Mouse (Mus musculus) intestine, embryonic 15.5 days (tissue): ENCODE data around the gene Nt5m. TPM values are rescaled to one million over a fixed set of nuclear protein-coding genes. Genes with fewer than 3 reads are reported as not detected.

ENCODE experiments used
- ATAC-seq: fragments of 200-750 bp; cut with Nextera tagmentation; 2 replicates; pipeline ENCODE4 v1.8.0; 2017; ENCODE audit warnings: moderate TSS enrichment, moderate library complexity
- H3K27ac ChIP-seq: fragments of 300-500 bp; sonication (generic); 2 replicates; pipeline ENCODE4 v1.5.1; 2015; ENCODE audit warnings: mild to moderate bottlenecking, inconsistent platforms
- H3K27me3 ChIP-seq: fragments of 300-500 bp; sonication (generic); replicated peaks from 2 replicates; pipeline ENCODE4 v1.6.1; 2015; ENCODE audit warnings: inconsistent platforms
- H3K36me3 ChIP-seq: fragments of 300-500 bp; sonication (generic); 2 replicates; pipeline ENCODE4 v1.6.1; 2015; ENCODE audit warnings: inconsistent platforms
- H3K4me1 ChIP-seq: fragments of 300-500 bp; sonication (generic); replicated peaks from 2 replicates; pipeline ENCODE4 v1.6.1; 2015; ENCODE audit warnings: inconsistent platforms
- H3K4me2 ChIP-seq: fragments of 300-500 bp; sonication (generic); replicated peaks from 2 replicates; pipeline ENCODE4 v1.6.1; 2015; ENCODE audit warnings: mild to moderate bottlenecking, inconsistent platforms
- H3K4me3 ChIP-seq: fragments of 300-500 bp; sonication (generic); replicated peaks from 2 replicates; pipeline ENCODE4 v1.5.1; 2015; ENCODE audit warnings: inconsistent platforms
- H3K9ac ChIP-seq: fragments of 300-500 bp; sonication (generic); 2 replicates; pipeline ENCODE4 v1.6.1; 2015; ENCODE audit warnings: inconsistent platforms
- H3K9me3 ChIP-seq: fragments of 300-500 bp; sonication (generic); 2 replicates; pipeline ENCODE4 v1.6.1; 2016; ENCODE audit warnings: inconsistent platforms
- WGBS: fragments of 180-500 bp; shearing (Covaris S2); methylation state at CpG from one replicate; pipeline ENCODE4 v1.1.7; 2015; 5-methylcytosine and 5-hydroxymethylcytosine counted together
- polyA plus RNA-seq: library from polyadenylated mRNA; unstranded; fragments of >200 nt; fragmentation: Nextera tagmentation; extraction: Ambion mirVana; gene quantifications from 2 replicates; pipeline ENCODE4 v1.2.1, GENCODE M21; 2015

Gene Nt5m
- polyA plus RNA-seq, 1 experiment from 2014 or later: 32.7 TPM

- no peak for ATAC-seq
- no peaks in the 10 kb centered on the region for H3K9me3 ChIP-seq
- H3K36me3 ChIP-seq: 0 out of 2 replicates have a peak, but pooled peaks cover 2% of the 10 kb centered on the region
- H3K27ac ChIP-seq: no peak overlapping the region
- peak overlapping the region; percentile 75; the same call in 1 of the 2 replicates for H3K4me2 ChIP-seq
- 9% methylated on average over 2 of the region's 2 CpGs for WGBS
- 0 out of 2 replicates have a peak, but pooled peaks cover 7% of the 10 kb centered on the region for H3K4me1 ChIP-seq
- H3K4me3 ChIP-seq: no peak overlapping the region
- no peak overlapping the region for H3K9ac ChIP-seq
- H3K27me3 ChIP-seq: no peaks in the 10 kb centered on the region
Measured at GRCm38 (mm10) chr11:59847131-59847530, 7.9 kb downstream of the Nt5m start.

DNA sequence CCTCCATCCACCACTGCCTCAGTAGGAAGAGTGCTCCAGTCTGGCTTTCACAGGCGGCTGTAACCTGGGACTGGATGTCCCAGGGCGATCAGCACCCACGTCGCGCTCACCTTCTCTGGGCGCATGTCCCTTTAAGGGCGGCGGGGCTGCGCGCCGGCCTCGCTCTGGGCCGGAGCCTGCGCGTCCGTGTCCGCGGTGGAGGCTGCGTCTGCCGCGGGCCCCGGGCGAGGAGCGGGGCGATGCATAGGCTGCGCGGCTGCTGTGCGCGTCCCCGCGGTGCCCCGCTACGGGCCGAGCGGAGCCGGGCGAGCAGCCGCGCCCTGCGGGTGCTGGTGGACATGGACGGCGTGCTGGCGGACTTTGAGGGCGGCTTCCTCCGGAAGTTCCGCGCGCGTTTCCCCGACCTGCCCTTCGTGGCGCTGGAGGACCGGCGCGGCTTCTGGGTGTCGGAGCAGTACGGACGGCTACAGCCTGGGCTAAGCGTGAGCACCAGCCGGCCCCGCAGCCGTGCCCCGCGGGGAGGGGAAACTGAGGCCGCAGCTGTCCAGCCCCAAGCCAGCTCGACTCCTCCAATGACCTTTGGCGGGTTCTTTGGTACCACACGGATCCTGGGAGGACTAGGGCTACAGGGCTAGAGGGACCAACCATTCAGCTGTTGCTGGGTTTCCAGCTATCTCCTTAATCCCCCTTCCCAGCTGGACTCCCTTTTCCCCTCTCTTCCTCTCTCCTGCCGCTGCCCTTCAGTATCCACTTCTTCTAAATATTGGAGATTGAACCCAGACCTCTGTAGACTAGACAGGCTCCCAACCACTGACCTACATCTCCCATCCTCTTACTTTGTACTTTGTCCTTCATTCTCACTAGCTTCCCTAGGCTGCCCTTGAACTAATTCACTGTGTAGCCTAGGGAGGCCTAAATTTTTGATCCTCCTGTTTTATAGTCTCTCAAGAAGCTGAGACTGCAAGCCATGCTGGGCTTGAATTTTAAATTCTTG is 8.9 kb downstream of the Nt5m start:
- H3K27ac ChIP-seq: peak overlapping the region; percentile 89
- peak overlapping the region; percentile 67 for H3K9ac ChIP-seq
- peak overlapping the region; percentile 71 for H3K4me3 ChIP-seq
- no peaks in the 10 kb centered on the region for H3K9me3 ChIP-seq
- under 1% methylated on average over 69 of the region's 69 CpGs for WGBS
- H3K27me3 ChIP-seq: no peaks in the 10 kb centered on the region
- 0 out of 2 replicates have a peak, but pooled peaks cover 2% of the 10 kb centered on the region for H3K36me3 ChIP-seq
- 0 out of 2 replicates have a peak, but pooled peaks cover 12% of the 10 kb centered on the region for H3K4me1 ChIP-seq
- H3K4me2 ChIP-seq: peak overlapping the region; percentile 75
- peak; percentile 91 for ATAC-seq

GRCm38 (mm10) chr11:59852865-59853264 is 13.6 kb downstream of the Nt5m start:
- peak; percentile 31; the same call in 1 of the 2 replicates for ATAC-seq
- Histone ChIP-seq H3K9me3 (no peaks in the 10 kb centered on the region), H3K27me3 (no peaks in the 10 kb centered on the region), H3K36me3 (0 out of 2 replicates have a peak, but pooled peaks cover 2% of the 10 kb centered on the region), H3K27ac (no peak overlapping the region), H3K4me3 (no peak overlapping the region), H3K4me1 (0 out of 2 replicates have a peak, but pooled peaks cover 12% of the 10 kb centered on the region), H3K4me2 (no peak overlapping the region), H3K9ac (no peak overlapping the region)
- 62% methylated on average over 3 of the region's 3 CpGs for WGBS

DNA sequence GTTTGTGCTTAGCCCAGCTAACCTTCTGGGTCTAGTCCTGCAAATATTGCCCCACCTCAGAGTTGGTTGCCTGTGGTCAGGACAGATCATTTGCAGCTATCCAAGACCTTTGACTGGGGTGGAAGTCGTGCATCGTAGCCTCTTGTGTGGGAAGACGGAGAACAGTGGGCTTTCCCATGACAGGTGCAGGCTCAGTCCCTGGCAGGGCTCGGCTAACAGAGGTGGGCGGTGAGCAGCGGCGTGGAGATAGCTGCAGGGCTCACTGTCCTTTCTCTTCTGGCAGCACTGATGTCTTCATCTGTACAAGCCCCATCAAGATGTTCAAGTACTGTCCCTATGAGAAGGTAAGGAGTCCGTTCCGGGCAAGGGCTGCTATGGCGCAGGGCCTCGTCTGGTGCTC is 21.2 kb downstream of the Nt5m start:
- WGBS: 87% methylated on average over 11 of the region's 11 CpGs
- Histone ChIP-seq H3K27me3 (no peaks in the 10 kb centered on the region), H3K4me3 (no peak overlapping the region), H3K27ac (no peak overlapping the region), H3K9me3 (no peaks in the 10 kb centered on the region), H3K9ac (no peak overlapping the region), H3K4me1 (no peaks in the 10 kb centered on the region), H3K4me2 (no peak overlapping the region), H3K36me3 (0 out of 2 replicates have a peak, but pooled peaks cover 4% of the 10 kb centered on the region)
- ATAC-seq: no peak

DNA sequence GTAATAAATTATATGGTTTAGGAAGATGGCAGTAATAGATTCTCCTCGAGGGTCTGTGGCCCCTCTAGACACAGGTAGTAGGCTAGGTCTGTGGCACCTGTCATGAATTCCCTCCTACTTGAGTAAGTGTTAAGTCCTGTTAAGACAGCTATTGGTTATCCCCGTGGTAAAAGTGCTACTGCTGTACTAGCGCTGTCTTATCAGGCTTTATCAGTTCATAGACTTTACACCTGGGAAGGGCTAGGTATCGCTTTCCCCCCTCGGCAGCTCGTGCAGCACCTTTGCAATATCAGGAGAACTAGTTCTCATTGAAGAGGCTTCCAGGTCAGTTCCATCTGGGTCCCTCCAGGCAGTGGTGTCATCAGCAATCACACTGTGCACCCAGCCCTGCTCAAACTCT is 25.1 kb downstream of the Nt5m start:
- Histone ChIP-seq H3K4me3 (no peak overlapping the region), H3K27ac (no peak overlapping the region), H3K27me3 (no peaks in the 10 kb centered on the region), H3K9me3 (no peaks in the 10 kb centered on the region), H3K36me3 (0 out of 2 replicates have a peak, but pooled peaks cover 4% of the 10 kb centered on the region), H3K4me1 (no peaks in the 10 kb centered on the region), H3K9ac (no peak overlapping the region), H3K4me2 (no peak overlapping the region)
- peak; percentile 81 for ATAC-seq
- 64% methylated on average over 6 of the region's 6 CpGs for WGBS

DNA sequence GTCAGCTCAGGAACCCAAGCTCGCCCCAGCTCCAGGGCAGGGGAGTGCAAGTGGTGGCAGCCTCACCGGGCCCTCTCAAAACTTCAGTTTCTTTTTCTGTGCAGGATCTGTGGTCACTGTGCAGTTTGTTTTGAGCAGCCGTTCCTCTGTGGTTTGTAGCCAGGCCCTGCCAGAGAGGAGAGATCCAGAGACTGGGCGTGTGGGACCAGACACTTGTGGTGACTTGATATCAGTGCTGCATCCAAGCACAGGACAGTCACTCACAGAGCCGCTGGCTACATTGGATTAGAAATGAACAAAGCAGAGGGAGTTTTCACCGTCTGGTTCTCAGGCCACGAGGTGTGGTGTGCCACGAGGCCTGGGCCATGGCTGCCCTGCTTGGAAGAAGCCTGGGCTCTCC is 32.9 kb downstream of the Nt5m start:
- no peaks in the 10 kb centered on the region for H3K9me3 ChIP-seq
- 80% methylated on average over 8 of the region's 8 CpGs for WGBS
- H3K36me3 ChIP-seq: peaks cover 13% of the 10 kb centered on the region; the same call in 1 of the 2 replicates
- no peak overlapping the region for H3K4me2 ChIP-seq
- no peaks in the 10 kb centered on the region for H3K27me3 ChIP-seq
- no peak for ATAC-seq
- H3K4me1 ChIP-seq: no peaks in the 10 kb centered on the region
- H3K27ac ChIP-seq: no peak overlapping the region
- H3K9ac ChIP-seq: no peak overlapping the region
- no peak overlapping the region for H3K4me3 ChIP-seq

DNA sequence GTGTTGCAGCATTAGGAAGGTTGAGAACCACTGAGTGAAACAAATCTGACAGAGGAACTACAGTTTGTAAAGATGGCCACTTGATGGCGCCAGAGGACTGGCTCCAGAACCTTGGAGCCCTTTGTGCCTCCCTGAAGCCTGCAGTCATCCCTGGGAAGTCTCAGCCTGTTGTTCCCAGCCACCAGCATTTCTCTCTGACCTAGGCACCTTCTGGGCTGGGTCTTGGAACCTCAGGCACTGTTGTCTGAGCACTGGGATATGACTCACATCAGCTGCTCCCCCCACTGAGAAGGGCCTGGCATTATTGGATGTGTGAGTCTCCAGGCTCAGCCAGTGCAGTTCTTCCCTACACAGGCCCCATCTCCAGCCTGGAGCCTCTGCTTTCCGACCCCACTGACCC is 40.8 kb downstream of the Nt5m start:
- H3K4me2 ChIP-seq: no peak overlapping the region
- H3K27ac ChIP-seq: no peak overlapping the region
- no peak overlapping the region for H3K4me3 ChIP-seq
- H3K9me3 ChIP-seq: no peaks in the 10 kb centered on the region
- no peak overlapping the region for H3K9ac ChIP-seq
- peaks cover 3% of the 10 kb centered on the region; the same call in 1 of the 2 replicates for H3K4me1 ChIP-seq
- peaks cover 10% of the 10 kb centered on the region; the same call in 1 of the 2 replicates for H3K36me3 ChIP-seq
- 20% methylated on average over 2 of the region's 2 CpGs for WGBS
- peak; percentile 73; the same call in 1 of the 2 replicates for ATAC-seq
- H3K27me3 ChIP-seq: no peaks in the 10 kb centered on the region

GRCm38 (mm10) chr11:59885217-59885986 is 46.2 kb downstream of the Nt5m start:
- no peak overlapping the region for H3K4me3 ChIP-seq
- ATAC-seq: peak; percentile 64; the same call in 1 of the 2 replicates
- WGBS: 45% methylated on average over 17 of the region's 17 CpGs
- peak overlapping the region; percentile 58; the same call in 1 of the 2 replicates for H3K27ac ChIP-seq
- H3K4me2 ChIP-seq: 0 out of 2 replicates have a peak overlapping the region, but pooled peaks have one; percentile 9
- H3K4me1 ChIP-seq: peaks cover 13% of the 10 kb centered on the region
- H3K27me3 ChIP-seq: no peaks in the 10 kb centered on the region
- no peaks in the 10 kb centered on the region for H3K9me3 ChIP-seq
- H3K36me3 ChIP-seq: no peaks in the 10 kb centered on the region
- H3K9ac ChIP-seq: no peak overlapping the region

DNA sequence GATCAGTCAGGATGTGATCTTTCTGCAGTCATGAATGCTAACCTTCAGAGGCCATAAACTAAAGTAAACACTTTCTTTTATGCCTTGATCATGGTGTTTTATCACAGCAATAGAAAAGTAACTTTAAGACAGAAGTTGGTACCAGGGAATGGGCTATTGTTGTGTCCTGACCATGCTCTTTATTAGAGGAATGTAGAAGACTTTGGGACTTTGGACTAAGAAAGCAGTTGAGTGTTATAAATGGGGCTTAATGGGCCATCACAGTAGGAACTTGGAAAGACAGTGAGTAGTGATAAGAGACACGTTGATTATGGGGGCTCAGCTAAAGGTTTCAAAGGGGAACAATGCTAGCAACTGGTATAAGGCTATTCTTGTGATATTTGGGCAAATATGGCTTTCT is 47.7 kb downstream of the Nt5m start:
- H3K9ac ChIP-seq: no peak overlapping the region
- peak; percentile 65 for ATAC-seq
- H3K36me3 ChIP-seq: no peaks in the 10 kb centered on the region
- no peaks in the 10 kb centered on the region for H3K9me3 ChIP-seq
- H3K4me2 ChIP-seq: no peak overlapping the region
- WGBS: 39% methylated on average over 1 of the region's 1 CpGs
- no peak overlapping the region for H3K4me3 ChIP-seq
- no peaks in the 10 kb centered on the region for H3K27me3 ChIP-seq
- H3K4me1 ChIP-seq: peaks cover 13% of the 10 kb centered on the region
- H3K27ac ChIP-seq: no peak overlapping the region

GRCm38 (mm10) chr11:59888151-59888550 is 48.9 kb downstream of the Nt5m start:
- Histone ChIP-seq H3K4me1 (peaks cover 13% of the 10 kb centered on the region), H3K27me3 (no peaks in the 10 kb centered on the region), H3K27ac (no peak overlapping the region), H3K36me3 (no peaks in the 10 kb centered on the region), H3K9me3 (no peaks in the 10 kb centered on the region), H3K4me2 (no peak overlapping the region), H3K4me3 (no peak overlapping the region), H3K9ac (no peak overlapping the region)
- WGBS: 80% methylated on average over 5 of the region's 5 CpGs
- no peak for ATAC-seq

DNA sequence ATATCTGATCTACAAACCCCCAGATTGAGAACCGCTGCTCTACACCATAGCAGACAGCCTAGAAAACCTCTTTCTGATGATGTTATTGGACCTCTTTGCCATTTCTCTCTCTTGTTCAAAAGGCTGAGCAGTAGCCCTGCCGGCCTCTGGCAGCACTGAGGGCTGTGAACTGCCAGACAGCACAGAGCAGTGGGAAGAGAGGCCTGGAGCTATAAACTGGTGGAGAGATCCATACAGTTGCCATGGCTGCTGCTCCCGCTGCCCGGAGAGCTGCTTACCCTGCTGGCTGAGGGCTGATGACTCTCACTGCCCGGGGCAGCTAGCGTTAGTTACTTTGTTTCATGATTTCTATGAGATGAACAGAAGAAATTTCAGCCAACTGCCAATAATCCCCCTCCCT is 52.6 kb downstream of the Nt5m start:
- peaks cover 9% of the 10 kb centered on the region; the same call in 1 of the 2 replicates for H3K4me1 ChIP-seq
- H3K9me3 ChIP-seq: no peaks in the 10 kb centered on the region
- H3K36me3 ChIP-seq: no peaks in the 10 kb centered on the region
- WGBS: 65% methylated on average over 6 of the region's 6 CpGs
- H3K9ac ChIP-seq: no peak overlapping the region
- no peak overlapping the region for H3K4me3 ChIP-seq
- no peaks in the 10 kb centered on the region for H3K27me3 ChIP-seq
- no peak for ATAC-seq
- H3K4me2 ChIP-seq: no peak overlapping the region
- no peak overlapping the region for H3K27ac ChIP-seq
